ENCODE assay signal across 11 mouse cellular contexts in the genomic region with DNA sequence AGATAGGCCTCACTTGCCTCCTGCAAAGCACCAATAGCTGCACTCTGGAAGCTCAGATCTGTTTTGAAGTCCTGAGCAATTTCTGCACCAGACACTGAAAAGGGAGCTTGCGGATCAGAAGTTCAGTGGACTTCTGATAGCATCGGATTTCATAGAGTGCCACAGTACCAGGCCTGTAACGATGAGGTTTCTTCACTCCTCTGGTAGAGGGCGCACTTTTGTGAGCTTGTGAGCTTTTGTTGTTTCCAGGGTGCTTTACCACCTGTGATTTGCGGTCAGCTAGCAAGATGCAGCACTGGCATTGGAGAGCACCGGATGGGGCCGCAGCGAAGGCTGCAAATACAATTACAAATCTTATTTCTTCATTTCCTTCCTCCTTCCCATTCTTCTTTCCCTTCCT. TPM values are rescaled to one million over a fixed set of nuclear protein-coding genes. Genes with fewer than 3 reads are reported as not detected.
A peak's percentile ranks its signal among the peaks of the same experiment; 100 is the strongest.
DNase-seq lines count a peak whose midpoint lies in the region; TF ChIP-seq lines count a peak whose summit lies in the region.
"Had no signal": no experiment of that assay in that cellular context is flagged by ENCODE, and none has a peak within 500 bp of the region (broad histone marks: within the 10 kb centered on the region; RNA-seq: fewer than 3 reads in every experiment).

No protein-coding gene starts in this region.

- no peaks in the 10 kb centered on the region for H3K4me1 ChIP-seq in small intestine, adult 2 months (ENCODE audit: control insufficient read depth, insufficient read depth, insufficient read length, low read length)
- H3K4me1 ChIP-seq in cerebellum, adult 2 months (ENCODE audit: control insufficient read depth, insufficient read depth, low read length) = no peaks in the 10 kb centered on the region; the same call in 1 of the 2 replicates

- no peak overlapping the region for H3K4me3 ChIP-seq in layer of hippocampus, adult 2 months
- no peak overlapping the region for H3K4me3 ChIP-seq in small intestine, adult 2 months (ENCODE audit: low read depth, low read length)
- no peak overlapping the region for H3K4me3 ChIP-seq in cerebellum, adult 2 months (replicated peaks; ENCODE audit: insufficient read depth, low read depth, low read length)

- no peak overlapping the region for H3K27ac ChIP-seq in layer of hippocampus, adult 2 months
- H3K27ac ChIP-seq in small intestine, adult 2 months (ENCODE audit: insufficient read depth, low read depth, low read length) = no peak overlapping the region
- no peak overlapping the region for H3K27ac ChIP-seq in cerebellum, adult 2 months (ENCODE audit: insufficient read depth, low read length)

- TF ChIP-seq CTCF in layer of hippocampus, adult 2 months (conservative IDR thresholded peaks at IDR 0.05) = peak; percentile 67
- TF ChIP-seq CTCF in small intestine, adult 2 months (IDR thresholded peaks at IDR 0.05; ENCODE audit: extremely low read depth, insufficient read length, insufficient replicate concordance, low read depth, low read length) = 0 out of 2 replicates have a peak, but pooled peaks have one; percentile 11
- no peak for TF ChIP-seq CTCF in cerebellum, adult 2 months (IDR thresholded peaks at IDR 0.05; ENCODE audit: borderline replicate concordance, insufficient read depth, low read depth, low read length)

- DNase-seq in layer of hippocampus, adult 2 months (ENCODE audit: low spot score in 2 of 2) = no peak
- DNase-seq in layer of hippocampus, postnatal 36 days = no peak
- peak; percentile 55 for DNase-seq in ES-CJ7 (ENCODE audit: low read depth, low spot score)
- peak; percentile 49 for DNase-seq in embryo, embryonic 10.5 days (ENCODE audit: low spot score)
- DNase-seq in gastrocnemius, adult 18-20 months (ENCODE audit: low spot score) = no peak
- DNase-seq in left cerebral cortex, adult 18-20 months (ENCODE audit: low spot score in 2 of 2) = no peak
- no peak for DNase-seq in cerebellum, adult 2 months
- DNase-seq: heart, postnatal 4 days had no signal

- H3K36me3 ChIP-seq in small intestine, adult 2 months (ENCODE audit: control insufficient read depth, insufficient read depth, low read length) = no peaks in the 10 kb centered on the region

- H3K27me3 ChIP-seq in small intestine, adult 2 months (ENCODE audit: control insufficient read depth, insufficient read depth, low read length) = peaks cover 24% of the 10 kb centered on the region
- H3K27me3 ChIP-seq in cerebellum, adult 2 months (ENCODE audit: control insufficient read depth, insufficient read depth, low read length) = peaks cover 1% of the 10 kb centered on the region; the same call in 1 of the 2 replicates

- TF ChIP-seq POLR2A in small intestine, adult 2 months (IDR thresholded peaks at IDR 0.05; ENCODE audit: low read depth, low read length) = no peak
- no peak for TF ChIP-seq POLR2A in cerebellum, adult 2 months (IDR thresholded peaks at IDR 0.05; ENCODE audit: borderline replicate concordance, insufficient read depth, low read length)

- WGBS in small intestine, adult 2 months = 14% methylated on average over 8 of the region's 8 CpGs
- WGBS in cerebellum, adult 2 months = 28% methylated on average over 8 of the region's 8 CpGs

RNA-seq across cellular contexts. Expression of a gene that starts 30.9 kb away (rescaled TPM):
- 10 to 100 TPM; 43.6 to 44.1 TPM for total RNA-seq in layer of hippocampus, adult 2 months (2021)
- total RNA-seq in layer of hippocampus, postnatal 36 days (2021) = 10 to 100 TPM; 43.3 to 44.5 TPM
- 70.7 and 129 TPM in 2 replicates for polyA plus RNA-seq in small intestine, adult 2 months (2012; rRNA removed)
- total RNA-seq in gastrocnemius, adult 18-20 months (2021) = 10 to 100 TPM; 36.5 to 44.5 TPM
- total RNA-seq in left cerebral cortex, adult 18-20 months (2021) = 10 to 100 TPM; 39.3 to 43.6 TPM
- polyA plus RNA-seq in cerebellum, adult 2 months (2012; rRNA removed) = 71.2 and 71.8 TPM in 2 replicates

RNA-seq across cellular contexts. Expression of a gene that starts 36.8 kb away (rescaled TPM):
- not detected for total RNA-seq in layer of hippocampus, adult 2 months (2021)
- not detected for total RNA-seq in layer of hippocampus, postnatal 36 days (2021)
- polyA plus RNA-seq in small intestine, adult 2 months (2012; rRNA removed) = 68.4 and 126 TPM in 2 replicates
- total RNA-seq in gastrocnemius, adult 18-20 months (2021) = not detected
- total RNA-seq in left cerebral cortex, adult 18-20 months (2021) = under 1 TPM in 1 of 2 experiments, not detected in 1; 0.37 TPM
- not detected in 2 replicates for polyA plus RNA-seq in cerebellum, adult 2 months (2012; rRNA removed)
- total RNA-seq: heart, postnatal 4 days had no signal
- polyA plus RNA-seq: forebrain, embryonic 16.5 days; Patski had no signal

RNA-seq across cellular contexts. Expression of a gene that starts 45.1 kb away (rescaled TPM):
- 10 to 100 TPM; 23.6 to 25.3 TPM for total RNA-seq in layer of hippocampus, adult 2 months (2021)
- total RNA-seq in layer of hippocampus, postnatal 36 days (2021) = 10 to 100 TPM; 21.2 to 23.7 TPM
- 5.9 and 7.8 TPM in 2 replicates for polyA plus RNA-seq in small intestine, adult 2 months (2012; rRNA removed)
- 1 to 10 TPM; 6.2 to 6.6 TPM for total RNA-seq in gastrocnemius, adult 18-20 months (2021)
- total RNA-seq in left cerebral cortex, adult 18-20 months (2021) = 10 to 100 TPM; 22.9 to 25.7 TPM
- polyA plus RNA-seq in cerebellum, adult 2 months (2012; rRNA removed) = 55.6 and 57.9 TPM in 2 replicates

RNA-seq across cellular contexts. Expression of a gene that starts 58.6 kb away (rescaled TPM):
- total RNA-seq in layer of hippocampus, adult 2 months (2021) = not detected
- total RNA-seq in layer of hippocampus, postnatal 36 days (2021) = not detected
- polyA plus RNA-seq in small intestine, adult 2 months (2012; rRNA removed) = 118 and 149 TPM in 2 replicates
- total RNA-seq in gastrocnemius, adult 18-20 months (2021) = not detected
- not detected for total RNA-seq in left cerebral cortex, adult 18-20 months (2021)
- polyA plus RNA-seq in cerebellum, adult 2 months (2012; rRNA removed) = not detected in 2 replicates
- total RNA-seq: heart, postnatal 4 days had no signal
- polyA plus RNA-seq: forebrain, embryonic 16.5 days; Patski had no signal

RNA-seq across cellular contexts. Expression of a gene that starts 59.4 kb away (rescaled TPM):
- total RNA-seq in layer of hippocampus, adult 2 months (2021) = not detected
- not detected for total RNA-seq in layer of hippocampus, postnatal 36 days (2021)
- polyA plus RNA-seq in small intestine, adult 2 months (2012; rRNA removed) = not detected in 2 replicates
- total RNA-seq in gastrocnemius, adult 18-20 months (2021) = not detected
- not detected for total RNA-seq in left cerebral cortex, adult 18-20 months (2021)
- polyA plus RNA-seq in cerebellum, adult 2 months (2012; rRNA removed) = not detected in 2 replicates
- total RNA-seq: heart, postnatal 4 days had no signal

Comparison
In these comparisons a context has a peak if more than half of its experiments do, and no peak if none do; other contexts are left out.
1. DNase-seq: peak in ES-CJ7 (single experiment) and embryo, embryonic 10.5 days (single experiment); none in layer of hippocampus, adult 2 months (0 of 2), layer of hippocampus, postnatal 36 days (0 of 2), gastrocnemius, adult 18-20 months (single experiment), left cerebral cortex, adult 18-20 months (0 of 2) and cerebellum, adult 2 months (0 of 2).